Mouse (Mus musculus) hindbrain, embryonic 10.5 days (tissue): Measurements from ENCODE around the gene Ccdc136. TPM values are rescaled to one million over a fixed set of nuclear protein-coding genes. Genes with fewer than 3 reads are reported as not detected.
A peak's percentile ranks its signal among the peaks of the same experiment; 100 is the strongest.
"Not testable (repeated sequence)": the region's sequence is repeated elsewhere in the genome, so short reads cannot be mapped to it uniquely, and the experiment has no call there.

Source experiments
- DNase-seq: peaks from one replicate; pipeline ENCODE4 v3.0.0-alpha.2; 2017; ENCODE audit warnings: low spot score
- H3K27ac ChIP-seq: fragments of 300-500 bp; sonication (generic); 2 replicates; pipeline ENCODE4 v1.5.1; 2016; ENCODE audit warnings: mild to moderate bottlenecking, moderate library complexity
- H3K27me3 ChIP-seq: fragments of 300-500 bp; sonication (generic); 2 replicates; pipeline ENCODE4 v1.6.1; 2016; ENCODE audit warnings: mild to moderate bottlenecking; ENCODE audit not compliant: poor library complexity, insufficient read depth, severe bottlenecking
- H3K36me3 ChIP-seq: fragments of 300-500 bp; sonication (generic); 2 replicates; pipeline ENCODE4 v1.6.1; 2016; ENCODE audit warnings: mild to moderate bottlenecking, moderate library complexity
- H3K4me1 ChIP-seq: fragments of 300-500 bp; sonication (generic); replicated peaks from 2 replicates; pipeline ENCODE4 v1.6.1; 2016; ENCODE audit warnings: mild to moderate bottlenecking
- H3K4me3 ChIP-seq: fragments of 300-500 bp; sonication (generic); 2 replicates; pipeline ENCODE4 v1.5.1; 2016; ENCODE audit warnings: mild to moderate bottlenecking, moderate library complexity
- H3K9me3 ChIP-seq: fragments of 300-500 bp; sonication (generic); 2 replicates; pipeline ENCODE4 v1.6.1; 2016; ENCODE audit warnings: mild to moderate bottlenecking, moderate library complexity
- WGBS: fragments of 180-500 bp; shearing (Covaris S2); methylation state at CpG from one replicate; pipeline ENCODE4 v1.1.7; 2016; 5-methylcytosine and 5-hydroxymethylcytosine counted together
- polyA plus RNA-seq: library from polyadenylated mRNA; unstranded; fragments of >200 nt; fragmentation: Nextera tagmentation; extraction: Ambion mirVana; gene quantifications from 2 replicates; pipeline ENCODE4 v1.2.1, GENCODE M21; 2016

Ccdc136 gene
- 21.5 and 22.4 TPM in 2 replicates for polyA plus RNA-seq

- WGBS, result under 1% methylated on average over 49 of the region's 49 CpGs
These were observed at the start of gene Ccdc136 for GRCm38 (mm10) chr6:29395910-29396713. Ccdc136 (plus strand) TSS chr6:29396309.

GRCm38 (mm10) chr6:29346512-29346911 lies 49.6 kb upstream of the Ccdc136 start:
- peaks cover 18% of the 10 kb centered on the region for H3K4me1 ChIP-seq
- H3K27ac ChIP-seq, H3K36me3 ChIP-seq, H3K9me3 ChIP-seq, H3K27me3 ChIP-seq, DNase-seq, H3K4me3 ChIP-seq: not testable (repeated sequence)
- 97% methylated on average over 2 of the region's 2 CpGs for WGBS

More at GRCm38 (mm10) chr6:29395910-29396713, at the start of gene Ccdc136:
- H3K9me3 ChIP-seq, result no peaks in the 10 kb centered on the region
- H3K36me3 ChIP-seq, result no peaks in the 10 kb centered on the region
- H3K27ac ChIP-seq, result peak within 1 kb of the TSS; percentile 85
- H3K4me3 ChIP-seq, result peak within 1 kb of the TSS; percentile 68
- peaks cover 47% of the 10 kb centered on the region for H3K27me3 ChIP-seq
- DNase-seq, result peak; percentile 75
- H3K4me1 ChIP-seq, result peaks cover 27% of the 10 kb centered on the region

- Histone ChIP-seq H3K36me3 (no peaks in the 10 kb centered on the region), H3K27me3 (no peaks in the 10 kb centered on the region), H3K4me1 (peaks cover 18% of the 10 kb centered on the region), H3K4me3 (peak overlapping the region; percentile 79), H3K27ac (peak overlapping the region; percentile 96), H3K9me3 (no peaks in the 10 kb centered on the region)
- no peak for DNase-seq
- WGBS, result 40% methylated on average over 7 of the region's 7 CpGs
These were observed 48.9 kb upstream of the Ccdc136 start for GRCm38 (mm10) chr6:29347189-29347588.

GRCm38 (mm10) chr6:29347665-29348370 lies 48.3 kb upstream of the Ccdc136 start, which contains the start of gene Calu:
Calu (plus strand) TSS chr6:29348069.
- H3K27me3 ChIP-seq, result no peaks in the 10 kb centered on the region
- H3K4me1 ChIP-seq, result peaks cover 18% of the 10 kb centered on the region
- DNase-seq, result peak; percentile 100
- no peaks in the 10 kb centered on the region for H3K36me3 ChIP-seq
- under 1% methylated on average over 55 of the region's 55 CpGs for WGBS
- H3K4me3 ChIP-seq, result peak within 1 kb of the TSS; percentile 79
- peak within 1 kb of the TSS; percentile 96 for H3K27ac ChIP-seq
- no peaks in the 10 kb centered on the region for H3K9me3 ChIP-seq

- H3K36me3 ChIP-seq, result no peaks in the 10 kb centered on the region
- peak overlapping the region; percentile 79 for H3K4me3 ChIP-seq
- H3K27ac ChIP-seq, result peak overlapping the region; percentile 96
- H3K4me1 ChIP-seq, result peaks cover 18% of the 10 kb centered on the region
- H3K27me3 ChIP-seq, result no peaks in the 10 kb centered on the region
- DNase-seq, result no peak
- under 1% methylated on average over 15 of the region's 15 CpGs for WGBS
- H3K9me3 ChIP-seq, result no peaks in the 10 kb centered on the region
These were observed 47.8 kb upstream of the Ccdc136 start for GRCm38 (mm10) chr6:29348371-29348724.

GRCm38 (mm10) chr6:29351613-29352012 lies 44.5 kb upstream of the Ccdc136 start:
- no peaks in the 10 kb centered on the region for H3K9me3 ChIP-seq
- no peak overlapping the region for H3K27ac ChIP-seq
- H3K4me1 ChIP-seq, result peaks cover 18% of the 10 kb centered on the region
- no peak for DNase-seq
- no peak overlapping the region for H3K4me3 ChIP-seq
- peaks cover 13% of the 10 kb centered on the region for H3K36me3 ChIP-seq
- no peaks in the 10 kb centered on the region for H3K27me3 ChIP-seq

GRCm38 (mm10) chr6:29352816-29353215 lies 43.3 kb upstream of the Ccdc136 start:
- H3K9me3 ChIP-seq, result no peaks in the 10 kb centered on the region
- H3K27ac ChIP-seq, result no peak overlapping the region
- no peaks in the 10 kb centered on the region for H3K27me3 ChIP-seq
- DNase-seq, result no peak
- WGBS, result 40% methylated on average over 5 of the region's 5 CpGs
- H3K36me3 ChIP-seq, result peaks cover 25% of the 10 kb centered on the region
- H3K4me1 ChIP-seq, result peaks cover 11% of the 10 kb centered on the region
- H3K4me3 ChIP-seq, result no peak overlapping the region

- Histone ChIP-seq H3K9me3 (no peaks in the 10 kb centered on the region), H3K27me3 (no peaks in the 10 kb centered on the region), H3K4me3 (no peak overlapping the region), H3K4me1 (no peaks in the 10 kb centered on the region), H3K27ac (no peak overlapping the region), H3K36me3 (peaks cover 64% of the 10 kb centered on the region)
- DNase-seq, result no peak
- WGBS, result 90% methylated on average over 3 of the region's 3 CpGs
These were observed 36.7 kb upstream of the Ccdc136 start for GRCm38 (mm10) chr6:29359386-29359785.

- WGBS, result 94% methylated on average over 6 of the region's 6 CpGs
- Histone ChIP-seq H3K9me3 (no peaks in the 10 kb centered on the region), H3K4me3 (no peak overlapping the region), H3K4me1 (no peaks in the 10 kb centered on the region), H3K27ac (no peak overlapping the region), H3K36me3 (peaks cover 71% of the 10 kb centered on the region), H3K27me3 (no peaks in the 10 kb centered on the region)
- DNase-seq, result no peak
These were observed 35.9 kb upstream of the Ccdc136 start for GRCm38 (mm10) chr6:29360211-29360610.

GRCm38 (mm10) chr6:29362246-29363128 lies 33.6 kb upstream of the Ccdc136 start:
- Histone ChIP-seq H3K27me3 (no peaks in the 10 kb centered on the region), H3K27ac (no peak overlapping the region), H3K4me1 (no peaks in the 10 kb centered on the region), H3K36me3 (peaks cover 73% of the 10 kb centered on the region), H3K9me3 (no peaks in the 10 kb centered on the region), H3K4me3 (no peak overlapping the region)
- WGBS, result 76% methylated on average over 7 of the region's 7 CpGs
- DNase-seq, result no peak

- Histone ChIP-seq H3K27ac (no peak overlapping the region), H3K4me3 (no peak overlapping the region), H3K36me3 (peaks cover 73% of the 10 kb centered on the region), H3K27me3 (no peaks in the 10 kb centered on the region), H3K4me1 (no peaks in the 10 kb centered on the region), H3K9me3 (no peaks in the 10 kb centered on the region)
- DNase-seq, result no peak
- WGBS, result 89% methylated on average over 3 of the region's 3 CpGs
These were observed 33.0 kb upstream of the Ccdc136 start for GRCm38 (mm10) chr6:29363129-29363515.

- Histone ChIP-seq H3K4me1 (no peaks in the 10 kb centered on the region), H3K9me3 (no peaks in the 10 kb centered on the region), H3K36me3 (peaks cover 75% of the 10 kb centered on the region), H3K27me3 (no peaks in the 10 kb centered on the region), H3K4me3 (no peak overlapping the region), H3K27ac (no peak overlapping the region)
- 93% methylated on average over 1 of the region's 1 CpGs for WGBS
- no peak for DNase-seq
These were observed 30.8 kb upstream of the Ccdc136 start for GRCm38 (mm10) chr6:29365277-29365676.
